Mouse (Mus musculus): ENCODE results near the gene Pxmp4. TPM values are rescaled to one million over a fixed set of nuclear protein-coding genes. Genes with fewer than 3 reads are reported as not detected.

Gene Pxmp4
- polyA plus RNA-seq, 1 experiment from 2014 or later = 14.5 TPM

DNA sequence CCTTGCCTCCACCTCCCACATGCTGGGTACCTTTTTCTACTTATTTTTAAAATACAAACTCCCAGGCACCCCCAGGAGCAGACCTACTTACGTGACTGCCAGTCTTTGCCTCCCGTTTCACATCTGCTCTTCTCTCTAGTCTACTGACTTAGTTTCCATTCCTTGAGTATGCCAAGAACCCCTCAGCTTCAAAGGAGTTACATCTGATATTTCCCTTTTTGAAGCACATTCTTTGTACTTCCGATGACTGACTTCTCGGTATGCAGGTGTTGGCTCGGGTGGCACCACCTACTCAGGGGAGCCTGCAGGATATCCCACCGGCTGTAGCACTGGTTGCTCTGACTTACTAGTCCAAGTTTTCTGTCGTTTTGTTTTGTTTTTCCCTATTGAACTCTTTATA, 648 bp upstream of the Pxmp4 start:
- H3K9me3 ChIP-seq (replicated peaks) = no peaks in the 10 kb centered on the region
- H3K4me1 ChIP-seq = peaks cover 16% of the 10 kb centered on the region
- H3K27ac ChIP-seq = peak overlapping the region; percentile 53; the same call in 1 of the 2 replicates
- 45% methylated on average over 7 of the region's 7 CpGs for WGBS
- no peak for DNase-seq (ENCODE audit: low spot score)
- H3K27me3 ChIP-seq (ENCODE audit: low read depth, poor library complexity, severe bottlenecking) = peaks cover 23% of the 10 kb centered on the region; the same call in 1 of the 2 replicates
- peak overlapping the region; percentile 71 for H3K4me3 ChIP-seq
- H3K36me3 ChIP-seq = no peaks in the 10 kb centered on the region

DNA sequence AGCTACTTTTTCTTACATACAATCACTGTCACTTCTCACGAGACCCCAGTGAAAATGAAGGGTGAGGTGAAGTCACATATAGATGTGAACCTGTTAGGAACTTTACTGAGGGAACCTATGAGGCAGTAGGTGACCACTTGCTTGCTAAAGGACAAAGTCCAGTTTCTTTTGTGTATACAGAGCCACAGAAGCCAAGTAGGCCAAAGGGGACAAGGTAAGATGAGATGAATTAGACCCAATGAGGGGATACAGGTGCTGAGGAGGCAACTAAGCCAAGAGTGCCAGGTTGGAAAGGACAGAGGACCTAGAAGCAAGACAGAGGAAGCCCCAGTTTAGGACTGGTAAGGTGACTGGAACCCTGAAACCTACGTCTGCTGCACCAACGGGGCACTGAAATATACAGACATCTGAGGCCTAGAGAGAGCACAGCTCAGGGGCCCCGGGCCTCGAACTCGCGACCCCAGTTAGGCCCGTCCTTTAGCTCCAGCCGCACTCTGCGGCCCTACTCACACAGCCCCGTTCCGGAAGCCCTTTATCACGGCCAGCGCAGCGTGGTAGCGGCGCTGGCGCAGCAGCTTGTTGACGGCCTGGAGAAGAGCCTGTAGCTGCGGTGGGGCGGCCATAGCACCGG, 386 bp downstream of the Pxmp4 start:
- H3K9me3 ChIP-seq (replicated peaks) = no peaks in the 10 kb centered on the region
- H3K4me3 ChIP-seq = peak overlapping the region; percentile 71
- H3K27ac ChIP-seq = peak overlapping the region; percentile 81
- no peaks in the 10 kb centered on the region for H3K36me3 ChIP-seq
- H3K27me3 ChIP-seq (ENCODE audit: low read depth, poor library complexity, severe bottlenecking) = peaks cover 14% of the 10 kb centered on the region; the same call in 1 of the 2 replicates
- H3K4me1 ChIP-seq = peaks cover 16% of the 10 kb centered on the region
- DNase-seq (ENCODE audit: low spot score) = no peak
- WGBS = 23% methylated on average over 22 of the region's 22 CpGs

GRCm38 (mm10) chr2:154601324-154601723, 2.2 kb downstream of the Pxmp4 start:
- H3K4me3 ChIP-seq = no peak overlapping the region
- peaks cover 10% of the 10 kb centered on the region; the same call in 1 of the 2 replicates for H3K27me3 ChIP-seq (ENCODE audit: low read depth, poor library complexity, severe bottlenecking)
- no peak overlapping the region for H3K27ac ChIP-seq
- DNase-seq (ENCODE audit: low spot score) = no peak
- WGBS = 80% methylated on average over 3 of the region's 3 CpGs
- H3K9me3 ChIP-seq (replicated peaks) = no peaks in the 10 kb centered on the region
- H3K36me3 ChIP-seq = no peaks in the 10 kb centered on the region
- peaks cover 16% of the 10 kb centered on the region for H3K4me1 ChIP-seq

DNA sequence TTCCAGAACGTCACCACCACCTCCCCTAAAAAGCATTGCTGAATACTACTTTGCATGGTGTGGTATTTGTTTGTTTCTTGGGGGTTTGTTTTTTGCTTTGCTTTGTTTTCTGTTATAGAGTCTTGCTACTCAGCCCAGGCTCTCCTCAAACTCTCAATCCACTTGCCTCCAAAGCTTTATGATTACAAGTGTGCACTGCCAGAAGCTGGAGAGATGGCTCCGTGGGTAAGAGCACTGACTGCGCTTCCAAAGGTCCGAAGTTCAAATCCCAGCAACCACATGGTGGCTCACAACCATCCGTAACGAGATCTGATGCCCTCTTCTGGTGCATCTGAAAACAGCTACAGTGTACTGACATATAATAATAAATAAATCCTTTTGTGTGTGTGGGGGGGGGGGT, 2.9 kb downstream of the Pxmp4 start:
- H3K36me3 ChIP-seq = no peaks in the 10 kb centered on the region
- H3K27ac ChIP-seq = no peak overlapping the region
- peaks cover 16% of the 10 kb centered on the region for H3K4me1 ChIP-seq
- DNase-seq (ENCODE audit: low spot score) = no peak
- H3K9me3 ChIP-seq (replicated peaks) = no peaks in the 10 kb centered on the region
- no peak overlapping the region for H3K4me3 ChIP-seq
- H3K27me3 ChIP-seq (ENCODE audit: low read depth, poor library complexity, severe bottlenecking) = peaks cover 6% of the 10 kb centered on the region; the same call in 1 of the 2 replicates
- WGBS = 72% methylated on average over 6 of the region's 6 CpGs

- H3K27ac ChIP-seq = no peak overlapping the region
- no peaks in the 10 kb centered on the region for H3K4me1 ChIP-seq
- DNase-seq (ENCODE audit: low spot score) = no peak
- no peak overlapping the region for H3K4me3 ChIP-seq
- H3K36me3 ChIP-seq = peaks cover 3% of the 10 kb centered on the region
- H3K9me3 ChIP-seq (replicated peaks) = no peaks in the 10 kb centered on the region
- WGBS = 82% methylated on average over 3 of the region's 3 CpGs
- H3K27me3 ChIP-seq (ENCODE audit: low read depth, poor library complexity, severe bottlenecking) = no peaks in the 10 kb centered on the region
Observed at GRCm38 (mm10) chr2:154597399-154597798, 6.1 kb downstream of the Pxmp4 start.

DNA sequence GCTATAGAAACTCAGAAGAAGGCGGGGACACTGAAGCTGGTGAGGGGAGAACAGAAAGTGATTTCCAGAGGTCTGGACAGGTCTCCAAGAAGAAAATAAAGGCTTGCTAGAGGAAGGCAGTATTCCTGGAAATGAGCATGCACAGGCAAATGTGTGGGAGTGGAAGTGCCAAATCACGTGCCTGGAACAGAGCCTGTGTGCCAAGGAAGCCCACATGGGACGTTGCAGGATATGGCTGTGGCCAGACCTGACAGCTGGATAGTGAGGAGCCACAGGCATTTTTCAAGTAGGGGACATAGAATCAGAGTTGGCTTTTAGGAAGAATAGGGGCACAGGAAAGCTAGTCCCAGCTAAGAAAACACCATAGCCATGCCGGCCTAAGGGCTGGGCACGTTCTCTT, 7.7 kb downstream of the Pxmp4 start:
- 81% methylated on average over 5 of the region's 5 CpGs for WGBS
- H3K27ac ChIP-seq = no peak overlapping the region
- H3K9me3 ChIP-seq (replicated peaks) = no peaks in the 10 kb centered on the region
- DNase-seq (ENCODE audit: low spot score) = no peak
- no peaks in the 10 kb centered on the region for H3K4me1 ChIP-seq
- H3K4me3 ChIP-seq = no peak overlapping the region
- H3K36me3 ChIP-seq = peaks cover 3% of the 10 kb centered on the region
- no peaks in the 10 kb centered on the region for H3K27me3 ChIP-seq (ENCODE audit: low read depth, poor library complexity, severe bottlenecking)

GRCm38 (mm10) chr2:154593025-154593424, 10.5 kb downstream of the Pxmp4 start:
- no peak overlapping the region for H3K27ac ChIP-seq
- no peaks in the 10 kb centered on the region for H3K4me1 ChIP-seq
- no peaks in the 10 kb centered on the region for H3K9me3 ChIP-seq (replicated peaks)
- DNase-seq (ENCODE audit: low spot score) = no peak
- no peak overlapping the region for H3K4me3 ChIP-seq
- H3K36me3 ChIP-seq = peaks cover 3% of the 10 kb centered on the region
- WGBS = 75% methylated on average over 3 of the region's 3 CpGs
- no peaks in the 10 kb centered on the region for H3K27me3 ChIP-seq (ENCODE audit: low read depth, poor library complexity, severe bottlenecking)

DNA sequence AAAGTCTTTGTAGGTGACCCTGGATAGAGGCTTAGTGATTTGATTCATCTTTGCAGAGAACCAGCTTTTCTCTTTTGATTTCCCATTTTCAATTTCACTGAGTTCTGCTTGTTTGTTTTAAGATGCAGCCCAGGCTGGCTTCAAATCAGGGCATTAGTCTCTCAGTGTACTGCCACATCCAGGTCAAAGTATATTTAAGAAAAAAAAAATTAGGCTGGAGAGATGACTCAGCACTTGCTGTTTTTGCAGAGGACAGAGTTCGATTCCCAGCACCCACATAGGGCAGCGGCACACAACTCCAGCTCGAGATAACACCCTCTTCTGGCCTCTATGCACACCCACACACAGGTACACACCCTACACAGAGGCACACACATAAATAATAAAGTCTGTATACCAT, 12.3 kb downstream of the Pxmp4 start:
- Histone ChIP-seq H3K9me3 (replicated peaks) (no peaks in the 10 kb centered on the region), H3K36me3 (peaks cover 5% of the 10 kb centered on the region), H3K4me1 (no peaks in the 10 kb centered on the region), H3K4me3 (no peak overlapping the region), H3K27me3 (ENCODE audit: low read depth, poor library complexity, severe bottlenecking) (no peaks in the 10 kb centered on the region), H3K27ac (no peak overlapping the region)
- no peak for DNase-seq (ENCODE audit: low spot score)
- WGBS = 80% methylated on average over 3 of the region's 3 CpGs

- H3K36me3 ChIP-seq = peaks cover 2% of the 10 kb centered on the region; the same call in 1 of the 2 replicates
- no peaks in the 10 kb centered on the region for H3K9me3 ChIP-seq (replicated peaks)
- no peaks in the 10 kb centered on the region for H3K27me3 ChIP-seq (ENCODE audit: low read depth, poor library complexity, severe bottlenecking)
- no peak overlapping the region for H3K4me3 ChIP-seq
- H3K4me1 ChIP-seq = peaks cover 14% of the 10 kb centered on the region
- H3K27ac ChIP-seq = no peak overlapping the region
- no peak for DNase-seq (ENCODE audit: low spot score)
- 88% methylated on average over 4 of the region's 4 CpGs for WGBS
Observed at GRCm38 (mm10) chr2:154589051-154589450, 14.5 kb downstream of the Pxmp4 start.

DNA sequence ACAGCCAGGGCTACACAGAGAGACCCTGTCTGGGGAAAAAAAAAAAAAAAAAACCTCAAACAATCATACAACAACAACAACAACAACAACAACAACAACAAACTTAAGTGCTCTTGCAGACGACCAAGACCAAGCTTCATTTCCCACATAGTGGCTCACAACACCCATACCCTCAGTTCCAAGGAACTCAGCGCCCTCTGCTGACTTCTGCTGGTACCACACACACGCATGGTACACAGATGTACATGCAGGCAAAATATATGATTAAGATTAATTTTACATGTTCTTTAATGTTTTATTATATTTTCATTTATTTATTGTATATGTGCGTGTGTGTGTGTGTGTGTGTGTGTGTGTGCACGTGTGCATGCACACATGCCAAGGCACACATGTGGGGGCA, 17.1 kb downstream of the Pxmp4 start:
- DNase-seq (ENCODE audit: low spot score) = peak; percentile 56
- H3K9me3 ChIP-seq (replicated peaks) = no peaks in the 10 kb centered on the region
- peaks cover 2% of the 10 kb centered on the region; the same call in 1 of the 2 replicates for H3K36me3 ChIP-seq
- peaks cover 14% of the 10 kb centered on the region for H3K4me1 ChIP-seq
- no peaks in the 10 kb centered on the region for H3K27me3 ChIP-seq (ENCODE audit: low read depth, poor library complexity, severe bottlenecking)
- H3K4me3 ChIP-seq = no peak overlapping the region
- no peak overlapping the region for H3K27ac ChIP-seq
- 72% methylated on average over 5 of the region's 5 CpGs for WGBS

DNA sequence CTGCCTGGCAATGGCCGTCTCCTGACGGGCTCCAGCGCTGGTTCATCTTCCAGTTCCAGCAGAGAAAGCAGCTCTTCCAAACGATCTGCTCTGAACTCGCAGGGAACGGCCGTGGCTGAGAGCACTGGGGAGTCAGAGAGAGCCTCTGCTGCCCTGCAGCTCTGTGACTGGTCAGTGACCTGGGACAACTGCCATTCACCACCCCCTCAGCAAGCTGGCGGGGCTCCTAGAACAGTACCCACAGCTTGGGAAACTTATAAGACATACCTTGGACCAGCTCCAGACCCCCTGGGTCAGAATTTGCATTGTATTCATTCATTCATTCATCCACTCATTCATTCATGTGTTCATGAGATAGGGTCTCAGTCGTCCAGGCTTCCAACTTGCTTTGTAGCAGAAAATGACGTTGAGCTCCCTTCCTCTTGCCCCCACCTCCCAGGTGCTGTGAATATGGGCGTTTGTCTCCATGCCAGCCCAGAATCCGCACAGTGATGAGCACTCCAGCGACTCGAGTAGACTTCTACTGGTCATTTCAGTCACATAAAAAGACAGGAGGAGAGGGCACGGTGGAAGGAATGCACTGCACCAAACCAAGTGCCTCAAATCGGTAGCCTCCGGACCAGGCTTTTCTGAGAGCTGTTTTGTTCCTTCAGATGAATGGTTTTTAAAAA, 18.4 kb downstream of the Pxmp4 start:
- peaks cover 2% of the 10 kb centered on the region; the same call in 1 of the 2 replicates for H3K36me3 ChIP-seq

GRCm38 (mm10) chr2:154583906-154584872, 19.3 kb downstream of the Pxmp4 start:
- no peaks in the 10 kb centered on the region for H3K27me3 ChIP-seq (ENCODE audit: low read depth, poor library complexity, severe bottlenecking)
- H3K4me3 ChIP-seq = no peak overlapping the region
- H3K9me3 ChIP-seq (replicated peaks) = no peaks in the 10 kb centered on the region
- peaks cover 14% of the 10 kb centered on the region for H3K4me1 ChIP-seq
- DNase-seq (ENCODE audit: low spot score) = no peak
- WGBS = 77% methylated on average over 15 of the region's 15 CpGs
- H3K27ac ChIP-seq = no peak overlapping the region
- peaks cover 2% of the 10 kb centered on the region; the same call in 1 of the 2 replicates for H3K36me3 ChIP-seq

More for the DNA sequence above, 18.4 kb downstream of the Pxmp4 start:
- no peaks in the 10 kb centered on the region for H3K9me3 ChIP-seq (replicated peaks)
- H3K27ac ChIP-seq = no peak overlapping the region
- WGBS = 76% methylated on average over 17 of the region's 17 CpGs
- H3K27me3 ChIP-seq (ENCODE audit: low read depth, poor library complexity, severe bottlenecking) = no peaks in the 10 kb centered on the region
- H3K4me3 ChIP-seq = no peak overlapping the region
- no peak for DNase-seq (ENCODE audit: low spot score)
- peaks cover 14% of the 10 kb centered on the region for H3K4me1 ChIP-seq

Data from limb, embryonic 10.5 days (tissue).